Mouse (Mus musculus) kidney, postnatal 25 days (tissue): ENCODE measurements around the gene 2210418O10Rik.
"Not testable (repeated sequence)": the region's sequence is repeated elsewhere in the genome, so short reads cannot be mapped to it uniquely, and the experiment has no call there.

ENCODE experiments used
- DNase-seq, 2 experiments: peaks; one replicate each; pipeline ENCODE4 v3.0.0; 2021; ENCODE audit warnings: mixed read lengths in 2 of 2

2210418O10Rik gene

DNA sequence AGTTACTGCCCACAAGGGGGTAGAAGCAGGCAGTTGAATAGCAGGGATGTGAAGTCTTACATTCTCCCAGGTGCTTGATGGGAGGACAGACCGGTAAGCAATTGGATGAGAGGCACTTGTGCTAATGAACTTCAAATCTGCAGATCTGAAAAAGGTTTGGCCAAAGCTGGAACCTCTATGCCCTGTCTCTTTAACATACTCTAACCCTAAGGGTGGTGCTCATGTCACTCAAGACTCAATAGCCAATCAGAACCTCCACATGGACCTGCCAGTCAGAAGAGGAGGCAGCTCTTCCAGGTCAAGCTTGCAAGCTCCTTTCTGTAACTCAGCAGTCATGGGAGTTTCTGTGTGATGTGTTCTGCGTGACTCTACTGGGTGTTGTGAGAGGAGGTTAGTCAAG lies at the start of gene 2210418O10Rik:
Gene 2210418O10Rik, plus strand, starts transcription at position 301 of the 400 bp plus-strand sequence.
- not testable (repeated sequence) for DNase-seq

DNA sequence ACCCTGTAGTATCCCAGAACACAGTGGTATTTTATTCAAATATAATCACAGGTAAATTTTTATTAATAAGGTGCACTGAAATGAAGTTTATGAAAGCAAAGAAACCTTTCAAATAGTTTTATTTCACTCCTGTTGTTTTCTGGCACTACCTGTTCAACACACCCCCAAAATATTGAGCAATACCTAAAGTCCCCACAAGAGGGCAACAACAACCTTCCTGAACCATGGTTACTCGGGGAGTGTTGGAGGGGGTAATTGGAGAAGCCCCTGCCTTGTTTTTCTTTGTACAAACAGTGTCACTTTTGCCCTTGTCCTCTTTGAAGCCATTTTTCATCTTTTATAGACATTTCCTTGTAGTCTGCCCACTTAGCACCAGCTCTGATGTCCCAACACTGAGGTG lies 22.1 kb downstream of the 2210418O10Rik start:
- not testable (repeated sequence) for DNase-seq
